Mouse (Mus musculus): ENCODE measurements around the gene Fam234b. TPM values are rescaled to one million over a fixed set of nuclear protein-coding genes. Genes with fewer than 3 reads are reported as not detected.

Fam234b gene
- polyA plus RNA-seq, 1 experiment from 2014 or later: 25.2 TPM

GRCm38 (mm10) chr6:135271761-135272160 lies 74.0 kb downstream of the Fam234b start:
- DNase-seq (peak; percentile 70), ATAC-seq (ENCODE audit: insufficient read depth) (peak; percentile 5; the same call in 1 of the 2 replicates)
- Histone ChIP-seq H3K36me3 (ENCODE audit: insufficient read depth) (no peaks in the 10 kb centered on the region), H3K27me3 (ENCODE audit: insufficient read depth, low read length) (no peaks in the 10 kb centered on the region), H3K9ac (no peak overlapping the region), H3K4me3 (ENCODE audit: low read depth, low read length) (no peak overlapping the region), H3K9me3 (ENCODE audit: low read depth, low read length) (no peaks in the 10 kb centered on the region), H3K27ac (ENCODE audit: low read depth) (no peak overlapping the region), H3K4me2 (no peak overlapping the region), H3K4me1 (ENCODE audit: insufficient read depth) (peaks cover 20% of the 10 kb centered on the region)
- TF ChIP-seq CTCF (IDR thresholded peaks at IDR 0.05; ENCODE audit: low read depth): no peak
- 43% methylated on average over 2 of the region's 2 CpGs for WGBS

- H3K9ac ChIP-seq: no peak overlapping the region
- H3K4me3 ChIP-seq (ENCODE audit: low read depth, low read length): no peak overlapping the region
- no peaks in the 10 kb centered on the region for H3K36me3 ChIP-seq (ENCODE audit: insufficient read depth)
- H3K27ac ChIP-seq (ENCODE audit: low read depth): no peak overlapping the region
- H3K4me2 ChIP-seq: no peak overlapping the region
- DNase-seq: no peak
- 82% methylated on average over 6 of the region's 6 CpGs for WGBS
- H3K9me3 ChIP-seq (ENCODE audit: low read depth, low read length): no peaks in the 10 kb centered on the region
- TF ChIP-seq CTCF (IDR thresholded peaks at IDR 0.05; ENCODE audit: low read depth): no peak
- ATAC-seq (ENCODE audit: insufficient read depth): no peak
- no peaks in the 10 kb centered on the region for H3K27me3 ChIP-seq (ENCODE audit: insufficient read depth, low read length)
- H3K4me1 ChIP-seq (ENCODE audit: insufficient read depth): peaks cover 20% of the 10 kb centered on the region
Measured at GRCm38 (mm10) chr6:135273066-135273465, 75.3 kb downstream of the Fam234b start.

DNA sequence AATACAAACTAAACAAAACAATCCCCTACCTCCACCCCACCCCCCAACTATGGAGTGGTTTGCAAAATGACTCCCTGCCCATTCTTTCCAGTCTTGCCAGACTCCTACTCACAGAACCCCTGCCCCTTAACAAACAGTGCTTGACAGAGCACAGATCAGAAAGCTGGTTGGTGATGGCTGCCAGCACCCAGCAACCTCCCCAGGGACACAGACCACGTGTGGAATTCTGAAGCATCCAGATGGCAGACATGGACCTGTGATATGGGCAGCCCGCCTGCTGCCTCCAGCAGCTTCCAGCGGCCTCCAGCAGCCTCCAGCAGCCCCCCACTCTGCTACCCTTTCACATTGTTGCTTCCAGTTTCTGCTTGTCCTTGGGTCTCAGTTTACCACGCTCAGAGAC lies 77.5 kb downstream of the Fam234b start:
- Histone ChIP-seq H3K4me3 (ENCODE audit: low read depth, low read length) (no peak overlapping the region), H3K9me3 (ENCODE audit: low read depth, low read length) (no peaks in the 10 kb centered on the region), H3K4me1 (ENCODE audit: insufficient read depth) (peaks cover 24% of the 10 kb centered on the region), H3K36me3 (ENCODE audit: insufficient read depth) (no peaks in the 10 kb centered on the region), H3K27ac (ENCODE audit: low read depth) (no peak overlapping the region), H3K9ac (no peak overlapping the region; the same call in 1 of the 2 replicates), H3K27me3 (ENCODE audit: insufficient read depth, low read length) (no peaks in the 10 kb centered on the region), H3K4me2 (no peak overlapping the region)
- 49% methylated on average over 4 of the region's 4 CpGs for WGBS
- TF ChIP-seq CTCF (IDR thresholded peaks at IDR 0.05; ENCODE audit: low read depth): no peak
- ATAC-seq (ENCODE audit: insufficient read depth): no peak
- DNase-seq: no peak

DNA sequence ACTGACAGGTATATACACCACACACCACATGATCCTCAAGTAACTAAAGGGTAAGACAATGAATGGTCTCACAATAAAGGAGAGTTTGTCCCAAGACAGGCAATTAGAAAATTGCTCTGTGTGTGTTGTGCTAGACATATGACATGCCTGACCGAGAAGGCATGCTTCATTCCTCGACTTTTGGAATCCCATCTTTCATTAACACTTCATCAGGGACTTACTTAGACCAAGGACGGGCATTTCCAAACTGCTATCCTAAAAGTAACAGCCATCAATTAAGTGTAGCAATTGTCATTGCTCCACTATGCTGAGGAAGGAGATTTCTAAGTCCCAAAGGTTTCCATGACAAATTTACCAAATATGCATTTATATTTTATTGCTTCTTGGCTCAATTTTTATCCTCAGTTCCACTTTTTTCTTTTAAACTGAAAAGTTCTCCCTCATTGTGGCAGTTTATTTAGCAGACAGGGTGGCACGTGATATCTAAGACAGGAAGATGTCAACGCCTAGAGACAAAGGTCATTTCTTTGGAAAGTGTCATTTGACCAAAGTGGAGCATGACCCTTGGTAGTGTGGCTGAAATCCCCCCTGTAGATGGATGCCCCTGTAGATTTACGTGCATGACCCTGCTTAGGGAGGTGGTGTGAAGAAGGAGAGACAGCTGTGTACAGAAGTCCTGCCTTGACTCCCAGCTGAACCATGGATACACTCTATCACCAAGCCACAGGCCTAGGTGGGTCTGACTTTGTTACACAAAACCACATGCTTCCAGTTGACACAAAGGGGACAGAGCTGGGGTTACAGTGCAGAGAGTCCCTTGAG lies 78.9 kb downstream of the Fam234b start:
- H3K27me3 ChIP-seq (ENCODE audit: insufficient read depth, low read length): no peaks in the 10 kb centered on the region
- H3K4me3 ChIP-seq (ENCODE audit: low read depth, low read length): no peak overlapping the region
- no peaks in the 10 kb centered on the region for H3K9me3 ChIP-seq (ENCODE audit: low read depth, low read length)
- no peak overlapping the region for H3K9ac ChIP-seq
- WGBS: 34% methylated on average over 6 of the region's 6 CpGs
- peak; percentile 91 for ATAC-seq (ENCODE audit: insufficient read depth)
- H3K36me3 ChIP-seq (ENCODE audit: insufficient read depth): no peaks in the 10 kb centered on the region
- peak; percentile 88 for DNase-seq
- TF ChIP-seq CTCF (IDR thresholded peaks at IDR 0.05; ENCODE audit: low read depth): no peak
- peaks cover 22% of the 10 kb centered on the region for H3K4me1 ChIP-seq (ENCODE audit: insufficient read depth)
- H3K27ac ChIP-seq (ENCODE audit: low read depth): no peak overlapping the region
- no peak overlapping the region for H3K4me2 ChIP-seq

DNA sequence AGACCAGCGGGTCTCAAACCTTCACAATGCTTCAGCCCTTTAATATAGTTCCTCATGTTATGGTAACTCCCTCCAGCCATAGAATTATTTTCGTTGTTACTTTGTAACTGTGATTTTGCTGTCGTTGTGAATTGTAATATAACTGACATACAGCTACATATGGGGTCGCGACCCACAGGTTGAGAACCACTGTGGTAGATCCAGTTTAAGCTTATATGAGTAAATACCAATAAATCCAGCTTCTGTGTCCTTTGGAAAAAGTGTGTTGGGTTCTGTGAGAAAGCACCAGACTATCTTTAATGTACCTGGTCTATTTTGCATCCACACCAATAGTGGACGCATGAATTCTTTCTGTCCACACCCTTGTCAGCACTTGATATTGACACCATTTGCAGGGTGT lies 80.5 kb downstream of the Fam234b start:
- Histone ChIP-seq H3K27me3 (ENCODE audit: insufficient read depth, low read length) (no peaks in the 10 kb centered on the region), H3K9ac (no peak overlapping the region), H3K9me3 (ENCODE audit: low read depth, low read length) (no peaks in the 10 kb centered on the region), H3K4me1 (ENCODE audit: insufficient read depth) (peaks cover 17% of the 10 kb centered on the region), H3K27ac (ENCODE audit: low read depth) (no peak overlapping the region), H3K4me3 (ENCODE audit: low read depth, low read length) (no peak overlapping the region), H3K4me2 (no peak overlapping the region), H3K36me3 (ENCODE audit: insufficient read depth) (no peaks in the 10 kb centered on the region)
- 85% methylated on average over 6 of the region's 6 CpGs for WGBS
- DNase-seq: no peak
- no peak for ATAC-seq (ENCODE audit: insufficient read depth)
- no peak for TF ChIP-seq CTCF (IDR thresholded peaks at IDR 0.05; ENCODE audit: low read depth)

GRCm38 (mm10) chr6:135279286-135279685 lies 81.5 kb downstream of the Fam234b start:
- WGBS: 36% methylated on average over 5 of the region's 5 CpGs
- TF ChIP-seq CTCF (IDR thresholded peaks at IDR 0.05; ENCODE audit: low read depth): no peak
- H3K4me2 ChIP-seq: no peak overlapping the region
- H3K4me1 ChIP-seq (ENCODE audit: insufficient read depth): peaks cover 17% of the 10 kb centered on the region
- no peak overlapping the region for H3K27ac ChIP-seq (ENCODE audit: low read depth)
- H3K4me3 ChIP-seq (ENCODE audit: low read depth, low read length): no peak overlapping the region
- H3K9me3 ChIP-seq (ENCODE audit: low read depth, low read length): no peaks in the 10 kb centered on the region
- DNase-seq (no peak), ATAC-seq (ENCODE audit: insufficient read depth) (no peak)
- H3K9ac ChIP-seq: no peak overlapping the region
- no peaks in the 10 kb centered on the region for H3K27me3 ChIP-seq (ENCODE audit: insufficient read depth, low read length)
- no peaks in the 10 kb centered on the region for H3K36me3 ChIP-seq (ENCODE audit: insufficient read depth)

- DNase-seq (no peak), ATAC-seq (ENCODE audit: insufficient read depth) (no peak)
- no peak for TF ChIP-seq CTCF (IDR thresholded peaks at IDR 0.05; ENCODE audit: low read depth)
- Histone ChIP-seq H3K36me3 (ENCODE audit: insufficient read depth) (no peaks in the 10 kb centered on the region), H3K4me2 (no peak overlapping the region), H3K9ac (no peak overlapping the region), H3K9me3 (ENCODE audit: low read depth, low read length) (no peaks in the 10 kb centered on the region), H3K27ac (ENCODE audit: low read depth) (no peak overlapping the region), H3K4me3 (ENCODE audit: low read depth, low read length) (no peak overlapping the region), H3K4me1 (ENCODE audit: insufficient read depth) (peaks cover 16% of the 10 kb centered on the region), H3K27me3 (ENCODE audit: insufficient read depth, low read length) (no peaks in the 10 kb centered on the region)
- WGBS: 25% methylated on average over 10 of the region's 10 CpGs
Measured at GRCm38 (mm10) chr6:135279856-135280255, 82.1 kb downstream of the Fam234b start.

All from lung, embryonic 14.5 days (tissue).